Mouse (Mus musculus) forebrain, postnatal 0 days (tissue): ENCODE measurements around the gene Eftud2. TPM values are rescaled to one million over a fixed set of nuclear protein-coding genes. Genes with fewer than 3 reads are reported as not detected.

ENCODE experiments used
- ATAC-seq: fragments of 200-750 bp; cut with Nextera tagmentation; 2 replicates; pipeline ENCODE4 v1.8.0; 2017; ENCODE audit warnings: mild to moderate bottlenecking, moderate library complexity
- DNase-seq: peaks from one replicate; pipeline ENCODE4 v3.0.0-alpha.2; 2015
- H3K27ac ChIP-seq: fragments of 300-500 bp; sonication (generic); 2 replicates; pipeline ENCODE4 v1.5.1; 2014; ENCODE audit warnings: low read depth, mild to moderate bottlenecking, antibody characterized with exemption, low read length, moderate library complexity, mixed read lengths
- H3K27me3 ChIP-seq: fragments of 300-500 bp; sonication (generic); 2 replicates; pipeline ENCODE4 v1.6.1; 2014; ENCODE audit warnings: mild to moderate bottlenecking, low read length, mixed read lengths; ENCODE audit not compliant: insufficient read depth
- H3K36me3 ChIP-seq: fragments of 300-500 bp; sonication (generic); 2 replicates; pipeline ENCODE4 v1.6.1; 2014; ENCODE audit warnings: mild to moderate bottlenecking, moderate library complexity; ENCODE audit not compliant: insufficient read depth
- H3K4me1 ChIP-seq: fragments of 300-500 bp; sonication (generic); 2 replicates; pipeline ENCODE4 v1.6.1; 2014; ENCODE audit warnings: antibody characterized with exemption; ENCODE audit not compliant: insufficient read depth
- H3K4me2 ChIP-seq: fragments of 300-500 bp; sonication (generic); 2 replicates; pipeline ENCODE4 v1.6.1; 2014; ENCODE audit warnings: low read depth, mild to moderate bottlenecking, moderate library complexity
- H3K4me3 ChIP-seq: fragments of 300-500 bp; sonication (generic); 2 replicates; pipeline ENCODE4 v1.5.1; 2014; ENCODE audit warnings: low read depth, low read length, mixed read lengths
- H3K9ac ChIP-seq: fragments of 300-500 bp; sonication (generic); 2 replicates; pipeline ENCODE4 v1.6.1; 2014; ENCODE audit warnings: mild to moderate bottlenecking
- H3K9me3 ChIP-seq: fragments of 300-500 bp; sonication (generic); 2 replicates; pipeline ENCODE4 v1.6.1; 2016; ENCODE audit warnings: low read length
- CTCF ChIP-seq: sonication (generic); IDR thresholded peaks from 2 replicates; pipeline ENCODE4 v1.5.1; 2016; ENCODE audit warnings: antibody characterized with exemption, control low read depth, low read depth
- WGBS: fragments of 180-500 bp; shearing (Covaris S2); extraction: QIAGEN DNeasy Blood & Tissue Kit; methylation state at CpG from one replicate; pipeline ENCODE4 v1.1.7; 2014; 5-methylcytosine and 5-hydroxymethylcytosine counted together
- polyA plus RNA-seq: library from polyadenylated mRNA; unstranded; fragments of >200 nt; fragmentation: Nextera tagmentation; extraction: Ambion mirVana; gene quantifications from 2 replicates; pipeline ENCODE4 v1.2.1, GENCODE M21; 2015
- total RNA-seq: library from RNA; depleted of rRNA; stranded (reverse); fragments of >200 nt; gene quantifications from 2 replicates; pipeline ENCODE4 v1.2.3, GENCODE M21; 2014

Eftud2 gene
- total and polyA plus RNA-seq, 2 experiments from 2014 or later, result 71.7 to 111 TPM

DNA sequence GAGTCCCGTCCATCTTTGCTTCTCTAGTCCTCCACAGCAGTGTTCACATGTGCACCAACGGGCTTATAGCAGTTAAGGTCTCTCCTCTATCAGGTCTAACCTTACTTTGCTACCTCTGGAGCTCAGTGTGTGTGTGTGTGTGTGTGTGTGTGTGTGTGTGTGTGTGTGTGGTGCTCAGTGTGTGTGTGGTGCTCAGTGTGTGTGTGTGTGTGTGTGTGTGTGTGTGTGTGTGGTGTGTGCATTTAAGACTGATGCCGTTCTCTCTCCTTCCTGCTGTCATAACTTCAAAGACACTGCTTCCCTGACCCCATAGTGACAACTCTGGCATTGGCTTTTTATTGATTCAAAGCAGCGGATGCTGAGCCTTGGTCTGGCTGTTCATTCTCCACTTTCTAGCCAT is 45.2 kb downstream of the Eftud2 start, which contains the start of gene Higd1b:
Gene Higd1b (plus strand): TSS at position 301 of the 400 bp plus-strand sequence.
- H3K27me3 ChIP-seq, result no peaks in the 10 kb centered on the region
- no peak for DNase-seq
- no peak within 1 kb of the TSS for H3K4me2 ChIP-seq
- ATAC-seq, result no peak
- no peak for TF ChIP-seq CTCF
- no peak within 1 kb of the TSS for H3K4me3 ChIP-seq
- peaks cover 38% of the 10 kb centered on the region for H3K36me3 ChIP-seq
- H3K9ac ChIP-seq, result no peak within 1 kb of the TSS
- 75% methylated on average over 4 of the region's 4 CpGs for WGBS
- H3K9me3 ChIP-seq, result no peaks in the 10 kb centered on the region
- H3K27ac ChIP-seq, result no peak within 1 kb of the TSS
- H3K4me1 ChIP-seq, result no peaks in the 10 kb centered on the region

DNA sequence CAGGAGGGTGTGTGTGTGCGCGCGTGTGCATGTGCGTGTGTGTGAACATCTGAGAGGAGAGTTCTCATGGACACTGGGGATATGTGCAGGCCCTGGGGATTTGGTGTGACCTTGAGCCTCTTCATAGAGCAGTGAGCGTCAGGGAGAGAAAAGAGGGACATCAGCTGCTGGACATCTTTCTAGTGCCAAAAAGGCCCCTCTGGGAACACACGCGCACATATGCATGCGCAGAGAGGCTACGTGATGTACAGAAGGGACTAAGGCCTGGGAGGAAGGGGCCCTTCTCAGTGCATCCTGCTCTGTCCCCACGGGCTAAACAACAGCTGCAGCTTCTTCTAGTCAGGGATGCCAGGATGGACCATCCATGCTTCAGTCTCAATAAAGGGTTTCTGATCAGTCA is 46.6 kb downstream of the Eftud2 start:
- ATAC-seq, result no peak
- WGBS, result 86% methylated on average over 10 of the region's 10 CpGs
- Histone ChIP-seq H3K27ac (no peak overlapping the region), H3K4me1 (no peaks in the 10 kb centered on the region), H3K4me3 (no peak overlapping the region), H3K9ac (no peak overlapping the region), H3K36me3 (peaks cover 25% of the 10 kb centered on the region), H3K27me3 (no peaks in the 10 kb centered on the region), H3K9me3 (no peaks in the 10 kb centered on the region), H3K4me2 (no peak overlapping the region)
- no peak for TF ChIP-seq CTCF
- no peak for DNase-seq

DNA sequence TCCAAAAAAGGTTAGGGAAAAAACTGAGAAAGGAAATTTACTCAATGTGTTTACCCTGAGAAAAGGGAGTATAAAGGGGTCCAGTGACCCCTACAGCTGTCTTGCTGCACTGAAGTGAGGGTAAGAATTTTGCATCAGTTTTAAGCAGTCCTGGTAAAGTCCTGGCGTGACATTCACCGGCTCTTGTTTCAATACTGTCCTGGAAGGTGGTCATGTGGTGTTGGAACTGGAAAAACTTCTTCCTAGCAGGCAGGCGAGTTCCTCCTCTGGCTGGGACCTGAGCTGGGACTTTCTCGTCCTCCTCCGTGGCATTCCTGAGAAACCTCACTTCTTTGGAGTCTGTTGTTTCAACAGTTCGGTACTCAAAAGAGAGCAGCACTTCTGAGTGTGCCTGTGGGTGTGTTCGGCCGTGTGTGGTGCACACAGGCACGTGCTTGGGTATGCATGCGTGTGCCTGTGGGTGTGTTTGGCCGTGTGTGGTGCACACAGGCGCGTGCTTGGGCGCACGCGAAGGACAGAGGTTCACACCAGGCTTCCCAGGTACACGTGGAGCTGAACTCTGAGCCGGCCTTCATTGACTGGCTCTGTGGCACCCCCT is 48.0 kb downstream of the Eftud2 start:
- Histone ChIP-seq H3K9me3 (no peaks in the 10 kb centered on the region), H3K4me3 (no peak overlapping the region), H3K36me3 (peaks cover 12% of the 10 kb centered on the region), H3K4me2 (no peak overlapping the region), H3K27me3 (no peaks in the 10 kb centered on the region), H3K4me1 (no peaks in the 10 kb centered on the region), H3K9ac (no peak overlapping the region), H3K27ac (no peak overlapping the region)
- WGBS, result 69% methylated on average over 18 of the region's 18 CpGs
- DNase-seq (no peak), ATAC-seq (no peak)
- TF ChIP-seq CTCF, result no peak

DNA sequence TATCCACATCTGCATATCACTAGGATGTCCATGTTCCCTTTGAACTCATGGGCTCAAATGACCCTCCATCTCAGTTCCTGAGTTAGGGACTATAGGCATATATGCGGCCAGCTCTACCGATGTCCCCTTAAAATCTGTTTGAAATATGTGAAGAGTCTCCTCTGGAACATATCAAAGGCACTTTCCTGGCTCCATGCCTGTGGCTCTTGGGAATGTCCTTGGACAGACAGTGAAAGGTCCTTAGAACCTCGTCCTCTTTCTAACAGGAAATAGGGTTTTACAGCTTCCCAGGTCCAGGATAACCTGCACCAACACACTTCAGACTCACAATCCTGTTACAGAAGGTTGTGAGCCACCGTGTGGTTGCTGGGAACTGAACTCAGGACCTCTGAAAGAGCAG is 50.5 kb downstream of the Eftud2 start:
- 78% methylated on average over 4 of the region's 4 CpGs for whole genome bisulfite sequencing
- H3K4me2 ChIP-seq, result no peak overlapping the region
- no peak for ATAC-seq

DNA sequence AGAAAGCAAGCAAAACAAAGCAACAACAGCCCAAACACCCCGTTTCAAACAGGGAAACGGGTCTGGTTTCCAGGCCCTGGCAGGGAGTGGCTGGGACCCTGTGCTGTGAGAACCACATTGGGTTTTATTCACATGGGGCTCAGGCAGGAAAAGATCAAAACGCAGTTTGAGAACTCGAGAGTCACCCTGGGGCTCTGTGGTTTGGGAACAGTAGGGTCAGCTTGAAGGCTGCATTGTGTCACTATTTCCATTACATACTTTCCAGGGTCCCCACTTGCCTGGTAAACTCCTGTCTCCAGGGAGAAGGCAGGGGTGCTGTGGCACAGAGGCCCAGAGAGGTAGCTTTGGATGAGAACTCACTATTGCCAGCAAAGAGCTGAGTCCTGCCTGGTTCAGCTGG is 53.7 kb downstream of the Eftud2 start:
- no peaks in the 10 kb centered on the region for H3K36me3 ChIP-seq
- DNase-seq (no peak), ATAC-seq (no peak)
- H3K9me3 ChIP-seq, result no peaks in the 10 kb centered on the region
- H3K4me2 ChIP-seq, result no peak overlapping the region
- H3K27ac ChIP-seq, result no peak overlapping the region
- TF ChIP-seq CTCF, result no peak
- no peak overlapping the region for H3K9ac ChIP-seq
- H3K4me3 ChIP-seq, result no peak overlapping the region
- 66% methylated on average over 4 of the region's 4 CpGs for WGBS
- no peaks in the 10 kb centered on the region for H3K27me3 ChIP-seq
- H3K4me1 ChIP-seq, result no peaks in the 10 kb centered on the region

More for the DNA sequence above, 50.5 kb downstream of the Eftud2 start:
- TF ChIP-seq CTCF, result no peak
- H3K27ac ChIP-seq, result no peak overlapping the region
- no peaks in the 10 kb centered on the region for H3K36me3 ChIP-seq
- H3K9me3 ChIP-seq, result no peaks in the 10 kb centered on the region
- H3K4me1 ChIP-seq, result no peaks in the 10 kb centered on the region
- no peaks in the 10 kb centered on the region for H3K27me3 ChIP-seq
- H3K4me3 ChIP-seq, result no peak overlapping the region
- H3K9ac ChIP-seq, result no peak overlapping the region
- DNase-seq, result no peak

DNA sequence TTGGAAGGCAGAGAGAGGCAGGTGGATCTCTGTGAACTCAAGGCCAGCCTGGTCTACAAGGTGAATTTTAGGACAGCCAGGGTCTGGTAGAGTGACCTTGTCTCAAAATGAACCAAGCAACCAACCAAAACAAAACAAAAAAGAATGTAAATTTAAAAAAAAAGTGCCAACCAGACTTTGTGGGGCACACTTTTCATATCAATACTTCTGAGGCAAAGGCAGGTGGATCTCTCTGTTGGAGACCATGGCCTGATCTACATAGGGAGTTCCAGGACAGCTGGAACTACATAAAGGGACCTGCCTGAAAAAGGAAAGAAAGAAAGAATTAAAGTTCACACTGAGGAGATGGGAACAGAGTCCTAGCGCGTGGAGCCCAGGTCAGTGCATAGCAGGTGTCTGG is 54.3 kb downstream of the Eftud2 start:
- Histone ChIP-seq H3K4me1 (no peaks in the 10 kb centered on the region), H3K9ac (no peak overlapping the region), H3K27ac (no peak overlapping the region), H3K4me3 (no peak overlapping the region), H3K4me2 (no peak overlapping the region), H3K27me3 (no peaks in the 10 kb centered on the region), H3K36me3 (no peaks in the 10 kb centered on the region), H3K9me3 (no peaks in the 10 kb centered on the region)
- no peak for DNase-seq
- ATAC-seq, result no peak
- 70% methylated on average over 2 of the region's 2 CpGs for WGBS
- no peak for TF ChIP-seq CTCF

DNA sequence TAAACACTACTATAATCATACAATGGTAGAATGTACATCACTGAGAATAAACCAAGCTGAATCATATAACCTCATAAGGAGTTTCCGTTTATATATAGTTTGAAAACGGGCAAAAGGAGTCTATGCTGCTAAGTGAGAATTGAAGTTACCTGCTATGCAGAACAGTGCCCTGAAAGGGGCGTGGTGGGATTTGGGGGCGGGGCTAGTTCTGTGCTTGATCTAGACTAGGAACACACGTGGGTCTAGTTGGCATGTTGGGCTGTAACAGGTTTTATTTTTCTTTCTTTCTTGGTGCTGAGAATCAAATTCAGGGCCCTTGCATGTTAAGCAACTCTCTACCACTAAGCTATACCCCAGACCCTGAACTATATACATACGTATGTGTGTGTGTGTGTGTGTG is 59.6 kb downstream of the Eftud2 start:
- Histone ChIP-seq H3K4me2 (no peak overlapping the region), H3K4me1 (0 out of 2 replicates have a peak, but pooled peaks cover 4% of the 10 kb centered on the region), H3K9me3 (no peaks in the 10 kb centered on the region), H3K27ac (no peak overlapping the region), H3K4me3 (no peak overlapping the region), H3K9ac (no peak overlapping the region), H3K36me3 (no peaks in the 10 kb centered on the region), H3K27me3 (no peaks in the 10 kb centered on the region)
- ATAC-seq (no peak), DNase-seq (no peak)
- no peak for TF ChIP-seq CTCF
- 56% methylated on average over 6 of the region's 6 CpGs for WGBS

DNA sequence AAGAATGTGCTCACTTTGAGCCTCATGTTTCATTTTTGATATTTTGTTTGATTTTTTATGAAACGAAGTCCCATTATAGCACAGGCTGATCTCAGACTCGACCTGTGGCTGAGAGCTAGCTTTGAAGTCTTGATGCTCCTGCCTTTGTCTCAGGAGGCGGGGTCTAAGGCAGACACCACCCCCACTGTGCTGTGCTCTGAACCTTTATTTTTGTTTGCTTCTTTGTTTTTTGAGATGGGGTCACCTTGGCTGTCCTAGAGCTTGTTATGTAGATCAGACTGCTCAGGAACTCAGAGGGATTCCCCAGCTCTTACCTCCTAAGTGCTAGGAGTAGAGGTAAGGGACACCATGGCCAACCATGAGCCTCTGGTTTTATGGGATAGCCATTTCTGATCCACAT is 60.4 kb downstream of the Eftud2 start:
- Histone ChIP-seq H3K27me3 (no peaks in the 10 kb centered on the region), H3K9ac (no peak overlapping the region), H3K4me1 (peaks cover 4% of the 10 kb centered on the region; the same call in 1 of the 2 replicates), H3K4me3 (no peak overlapping the region), H3K4me2 (no peak overlapping the region), H3K36me3 (no peaks in the 10 kb centered on the region), H3K9me3 (no peaks in the 10 kb centered on the region), H3K27ac (no peak overlapping the region)
- no peak for TF ChIP-seq CTCF
- no peak for ATAC-seq
- 19% methylated on average over 3 of the region's 3 CpGs for WGBS
- DNase-seq, result no peak
